Mouse (Mus musculus) activated CD4-positive, CD25-positive, alpha-beta regulatory T cell, adult 9 weeks (primary cell): ENCODE results near the gene Arv1. TPM values are rescaled to one million over a fixed set of nuclear protein-coding genes. Genes with fewer than 3 reads are reported as not detected.

Experiments
- polyA plus RNA-seq: library from polyadenylated mRNA; unstranded; fragments of 100-300 nt; shearing (Covaris generic); gene quantifications from one replicate; pipeline ENCODE4 v1.2.1, GENCODE M21; 2017

The Arv1 gene
- 21.2 TPM for polyA plus RNA-seq

GRCm38 (mm10) chr8:124721862-124722515 lies at the start of gene Arv1, which contains the start of gene Ttc13:
TSS of gene Arv1 (plus strand) at chr8:124722139.
TSS of gene Ttc13 (minus strand) at chr8:124721983.

GRCm38 (mm10) chr8:124751709-124752173 lies 29.8 kb downstream of the Arv1 start, which contains the start of gene Fam89a:
TSS of gene Fam89a (minus strand) at chr8:124751832.

Other genes starting within 250 kb of the Arv1 start
- 73.1 TPM for gene Cog2, start 201.4 kb upstream of the Arv1 start, polyA plus RNA-seq
- not detected for gene Agt, start 152.4 kb upstream of the Arv1 start, polyA plus RNA-seq
- gene Capn9, start 146.0 kb upstream of the Arv1 start, polyA plus RNA-seq: not detected
- 0.84 TPM for gene 2310022B05Rik, start 58.8 kb upstream of the Arv1 start, polyA plus RNA-seq
- 32.4 TPM for gene Ttc13, start 156 bp upstream of the Arv1 start, polyA plus RNA-seq
- 1.8 TPM for gene Fam89a, start 29.7 kb downstream of the Arv1 start, polyA plus RNA-seq
- not detected for gene Trim67, start 71.0 kb downstream of the Arv1 start, polyA plus RNA-seq
- 112 TPM for gene Gnpat, start 140.9 kb downstream of the Arv1 start, polyA plus RNA-seq
- 34.8 TPM for gene 2810004N23Rik, start 141.0 kb downstream of the Arv1 start, polyA plus RNA-seq
- gene Exoc8, start 175.6 kb downstream of the Arv1 start, polyA plus RNA-seq: 2.3 TPM
- gene Sprtn, start 175.7 kb downstream of the Arv1 start, polyA plus RNA-seq: 3.1 TPM
- gene Egln1, start 227.2 kb downstream of the Arv1 start, polyA plus RNA-seq: 4.4 TPM